Mouse (Mus musculus): ENCODE results near the gene Dock8.
"Not testable (repeated sequence)": the region's sequence is repeated elsewhere in the genome, so short reads cannot be mapped to it uniquely, and the experiment has no call there.

Dock8 gene

GRCm38 (mm10) chr19:25000153-25000552, 819 bp downstream of the Dock8 start:
- DNase-seq, result no peak

GRCm38 (mm10) chr19:25002032-25002431, 2.7 kb downstream of the Dock8 start:
- no peak for DNase-seq

- no peak for DNase-seq
Measured at GRCm38 (mm10) chr19:25002828-25003227, 3.5 kb downstream of the Dock8 start.

- DNase-seq, result no peak
Measured at GRCm38 (mm10) chr19:25003810-25004209, 4.5 kb downstream of the Dock8 start.

GRCm38 (mm10) chr19:25006686-25007085, 7.4 kb downstream of the Dock8 start:
- DNase-seq, result no peak

GRCm38 (mm10) chr19:25008509-25008908, 9.2 kb downstream of the Dock8 start:
- no peak for DNase-seq

- DNase-seq, result no peak
Measured at GRCm38 (mm10) chr19:25022766-25023165, 23.4 kb downstream of the Dock8 start.

GRCm38 (mm10) chr19:25031765-25032164, 32.4 kb downstream of the Dock8 start:
- DNase-seq, result no peak

- not testable (repeated sequence) for DNase-seq
Measured at GRCm38 (mm10) chr19:25033008-25033407, 33.7 kb downstream of the Dock8 start.

GRCm38 (mm10) chr19:25035825-25036224, 36.5 kb downstream of the Dock8 start:
- no peak for DNase-seq

- DNase-seq, result no peak
Measured at GRCm38 (mm10) chr19:25036784-25037183, 37.5 kb downstream of the Dock8 start.

GRCm38 (mm10) chr19:25037249-25037648, 37.9 kb downstream of the Dock8 start:
- no peak for DNase-seq

- DNase-seq, result no peak
Measured at GRCm38 (mm10) chr19:25038293-25038692, 39.0 kb downstream of the Dock8 start.

- no peak for DNase-seq
Measured at GRCm38 (mm10) chr19:25041209-25041608, 41.9 kb downstream of the Dock8 start.

- no peak for DNase-seq
Measured at GRCm38 (mm10) chr19:25042973-25043372, 43.6 kb downstream of the Dock8 start.

GRCm38 (mm10) chr19:25044057-25044456, 44.7 kb downstream of the Dock8 start:
- DNase-seq, result no peak

- DNase-seq, result no peak
Measured at GRCm38 (mm10) chr19:25052355-25052754, 53.0 kb downstream of the Dock8 start.

GRCm38 (mm10) chr19:25053152-25053551, 53.8 kb downstream of the Dock8 start:
- no peak for DNase-seq

- no peak for DNase-seq
Measured at GRCm38 (mm10) chr19:25055025-25055424, 55.7 kb downstream of the Dock8 start.

GRCm38 (mm10) chr19:25055559-25055958, 56.2 kb downstream of the Dock8 start:
- DNase-seq, result no peak

GRCm38 (mm10) chr19:25056224-25056623, 56.9 kb downstream of the Dock8 start:
- DNase-seq, result no peak

- DNase-seq, result no peak
Measured at GRCm38 (mm10) chr19:25057826-25058225, 58.5 kb downstream of the Dock8 start.

- no peak for DNase-seq
Measured at GRCm38 (mm10) chr19:25059847-25060364, 60.6 kb downstream of the Dock8 start.

- no peak for DNase-seq
Measured at GRCm38 (mm10) chr19:25060375-25060774, 61.0 kb downstream of the Dock8 start.

GRCm38 (mm10) chr19:25062188-25062856, 63.0 kb downstream of the Dock8 start:
- no peak for DNase-seq
